ENCODE assay signal across 9 mouse cellular contexts in the genomic region with DNA sequence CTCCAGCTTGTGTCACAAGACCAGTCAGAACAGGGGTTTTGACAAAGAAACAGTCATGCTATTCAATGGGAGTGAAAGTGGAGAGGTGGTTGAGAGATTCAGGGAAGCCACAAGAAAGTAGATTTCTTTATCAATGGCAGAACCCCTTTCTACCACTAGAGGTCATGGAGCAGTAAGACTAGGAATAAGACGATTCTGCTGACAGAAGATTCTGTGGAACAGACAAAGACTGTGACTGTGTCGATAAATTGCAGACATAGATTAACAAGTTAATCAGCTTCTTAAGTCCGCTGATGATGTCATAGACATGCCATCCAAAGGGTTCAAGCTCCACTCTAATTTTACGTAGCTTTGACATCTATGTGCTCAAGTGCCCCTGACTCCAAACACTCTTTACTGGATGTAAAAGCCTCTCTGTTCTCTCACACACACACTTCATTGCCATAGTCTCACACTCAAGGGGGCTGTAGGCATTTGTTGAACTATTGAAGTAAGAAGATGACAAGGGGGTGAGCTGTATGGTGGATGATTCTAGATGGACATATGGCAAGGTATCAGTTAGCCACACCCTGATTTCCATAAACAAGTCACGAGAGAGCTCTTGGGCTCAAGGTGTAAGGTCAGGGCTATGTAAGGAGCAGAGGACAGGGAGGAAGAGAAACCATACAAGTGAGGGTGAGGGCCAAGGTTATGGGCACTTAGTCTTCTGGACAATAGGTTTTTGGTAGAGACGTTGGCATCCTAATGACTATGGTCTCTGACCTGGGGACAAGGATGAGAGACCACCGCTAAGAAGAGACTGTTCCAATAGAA.
DNase-seq lines count a peak whose midpoint lies in the region; ATAC-seq and TF ChIP-seq lines count a peak whose summit lies in the region.
"Had no signal": no experiment of that assay in that cellular context is flagged by ENCODE, and none has a peak within 500 bp of the region (broad histone marks: within the 10 kb centered on the region; RNA-seq: fewer than 3 reads in every experiment).

No protein-coding gene starts in this region.

- H3K27ac ChIP-seq in forebrain, embryonic 11.5 days (ENCODE audit: low read depth, low read length), result no peak overlapping the region
- H3K27ac ChIP-seq in forebrain, embryonic 10.5 days, result no peak overlapping the region
- H3K27ac ChIP-seq in midbrain, embryonic 11.5 days (ENCODE audit: low read depth, low read length), result no peak overlapping the region
- no peak overlapping the region; the same call in 1 of the 2 replicates for H3K27ac ChIP-seq in midbrain, embryonic 10.5 days (replicated peaks)
- H3K27ac ChIP-seq in intestine, postnatal 0 days (ENCODE audit: low read depth, low read length), result no peak overlapping the region
- H3K27ac ChIP-seq: liver, embryonic 15.5 days had no signal

- H3K4me2 ChIP-seq in forebrain, embryonic 11.5 days (ENCODE audit: low read depth, low read length, severe bottlenecking), result no peak overlapping the region
- no peak overlapping the region for H3K4me2 ChIP-seq in midbrain, embryonic 11.5 days
- H3K4me2 ChIP-seq in intestine, postnatal 0 days (replicated peaks; ENCODE audit: low read depth), result no peak overlapping the region
- H3K4me2 ChIP-seq: liver, embryonic 15.5 days had no signal

- no peak for DNase-seq in forebrain, embryonic 11.5 days (ENCODE audit: low spot score)
- DNase-seq in forebrain, embryonic 10.5 days (ENCODE audit: extremely low spot score, low spot score), result no peak
- peak; percentile 86 for DNase-seq in midbrain, embryonic 11.5 days (ENCODE audit: low spot score, missing footprints)
- no peak for DNase-seq in midbrain, embryonic 10.5 days (ENCODE audit: low spot score)
- DNase-seq in embryo, embryonic 11 days, result peak; percentile 75
- DNase-seq in retina, adult 2 months (ENCODE audit: low read depth, low spot score), result peak; percentile 16
- no peak for DNase-seq in urinary bladder, postnatal 4 days (ENCODE audit: low spot score in 2 of 2)

- no peaks in the 10 kb centered on the region for H3K36me3 ChIP-seq in forebrain, embryonic 11.5 days (ENCODE audit: control insufficient read depth, insufficient read depth, low read length)
- H3K36me3 ChIP-seq in forebrain, embryonic 10.5 days (replicated peaks), result no peaks in the 10 kb centered on the region
- no peaks in the 10 kb centered on the region for H3K36me3 ChIP-seq in midbrain, embryonic 11.5 days (ENCODE audit: control insufficient read depth, insufficient read depth, low read length)
- H3K36me3 ChIP-seq in midbrain, embryonic 10.5 days, result no peaks in the 10 kb centered on the region
- no peaks in the 10 kb centered on the region for H3K36me3 ChIP-seq in intestine, postnatal 0 days (ENCODE audit: control insufficient read depth, insufficient read depth)
- H3K36me3 ChIP-seq: liver, embryonic 15.5 days had no signal

- no peak overlapping the region for H3K9ac ChIP-seq in forebrain, embryonic 11.5 days (ENCODE audit: low read length)
- no peak overlapping the region for H3K9ac ChIP-seq in midbrain, embryonic 11.5 days (ENCODE audit: low read length)
- H3K9ac ChIP-seq in intestine, postnatal 0 days (ENCODE audit: low read depth, low read length), result no peak overlapping the region
- H3K9ac ChIP-seq: liver, embryonic 15.5 days had no signal

- WGBS in forebrain, embryonic 11.5 days, result 54% methylated on average over 7 of the region's 7 CpGs
- 62% methylated on average over 7 of the region's 7 CpGs for WGBS in forebrain, embryonic 10.5 days
- 56% methylated on average over 7 of the region's 7 CpGs for WGBS in midbrain, embryonic 11.5 days
- WGBS in midbrain, embryonic 10.5 days, result 60% methylated on average over 7 of the region's 7 CpGs
- WGBS in intestine, postnatal 0 days, result 40% methylated on average over 7 of the region's 7 CpGs

- peak; percentile 95 for TF ChIP-seq CTCF in intestine, postnatal 0 days (IDR thresholded peaks at IDR 0.05; ENCODE audit: low read depth)

- no peaks in the 10 kb centered on the region for H3K27me3 ChIP-seq in forebrain, embryonic 11.5 days (ENCODE audit: control insufficient read depth, insufficient read depth, low read length)
- no peaks in the 10 kb centered on the region for H3K27me3 ChIP-seq in forebrain, embryonic 10.5 days (ENCODE audit: poor library complexity, severe bottlenecking)
- no peaks in the 10 kb centered on the region for H3K27me3 ChIP-seq in midbrain, embryonic 11.5 days (ENCODE audit: control insufficient read depth, insufficient read depth, low read length)
- H3K27me3 ChIP-seq in midbrain, embryonic 10.5 days (ENCODE audit: low read depth, poor library complexity, severe bottlenecking), result no peaks in the 10 kb centered on the region
- no peaks in the 10 kb centered on the region for H3K27me3 ChIP-seq in intestine, postnatal 0 days (replicated peaks; ENCODE audit: control insufficient read depth, insufficient read depth, low read length)
- H3K27me3 ChIP-seq: liver, embryonic 15.5 days had no signal

- peak; percentile 55 for ATAC-seq in forebrain, embryonic 11.5 days (replicated peaks; ENCODE audit: low FRiP score)
- ATAC-seq in midbrain, embryonic 11.5 days (ENCODE audit: low FRiP score), result peak; percentile 68
- peak; percentile 63 for ATAC-seq in intestine, postnatal 0 days

- H3K4me1 ChIP-seq in forebrain, embryonic 11.5 days (replicated peaks; ENCODE audit: control insufficient read depth, insufficient read depth, low read length), result no peaks in the 10 kb centered on the region
- no peaks in the 10 kb centered on the region for H3K4me1 ChIP-seq in forebrain, embryonic 10.5 days
- H3K4me1 ChIP-seq in midbrain, embryonic 11.5 days (ENCODE audit: control insufficient read depth, insufficient read depth, low read length), result no peaks in the 10 kb centered on the region
- H3K4me1 ChIP-seq in midbrain, embryonic 10.5 days, result no peaks in the 10 kb centered on the region
- no peaks in the 10 kb centered on the region for H3K4me1 ChIP-seq in intestine, postnatal 0 days (replicated peaks; ENCODE audit: control insufficient read depth, insufficient read depth, low read length)

- no peak overlapping the region for H3K4me3 ChIP-seq in forebrain, embryonic 11.5 days (ENCODE audit: low read depth, low read length)
- no peak overlapping the region for H3K4me3 ChIP-seq in forebrain, embryonic 10.5 days
- H3K4me3 ChIP-seq in midbrain, embryonic 11.5 days (ENCODE audit: low read depth, low read length), result no peak overlapping the region
- no peak overlapping the region for H3K4me3 ChIP-seq in midbrain, embryonic 10.5 days
- no peak overlapping the region for H3K4me3 ChIP-seq in intestine, postnatal 0 days (ENCODE audit: low read depth, low read length)
- H3K4me3 ChIP-seq: liver, embryonic 15.5 days had no signal

- H3K9me3 ChIP-seq in forebrain, embryonic 11.5 days (ENCODE audit: control insufficient read depth, low read length), result no peaks in the 10 kb centered on the region
- H3K9me3 ChIP-seq in forebrain, embryonic 10.5 days, result no peaks in the 10 kb centered on the region
- no peaks in the 10 kb centered on the region for H3K9me3 ChIP-seq in midbrain, embryonic 11.5 days (ENCODE audit: control insufficient read depth, low read length)
- H3K9me3 ChIP-seq in midbrain, embryonic 10.5 days (replicated peaks), result no peaks in the 10 kb centered on the region
- no peaks in the 10 kb centered on the region for H3K9me3 ChIP-seq in intestine, postnatal 0 days (ENCODE audit: control insufficient read depth)
- H3K9me3 ChIP-seq: liver, embryonic 15.5 days had no signal

Comparison
In these comparisons a context has a peak if more than half of its experiments do, and no peak if none do; other contexts are left out.
1. DNase-seq: peak in midbrain, embryonic 11.5 days (single experiment), embryo, embryonic 11 days (single experiment) and retina, adult 2 months (single experiment); none in forebrain, embryonic 11.5 days (single experiment), forebrain, embryonic 10.5 days (single experiment), midbrain, embryonic 10.5 days (single experiment) and urinary bladder, postnatal 4 days (0 of 2).
2. Peak in every context shown above with its lines, with median percentiles within 50 percentile points of each other: ATAC-seq.